Mouse (Mus musculus): ENCODE results near the gene Ankrd44.

DNA sequence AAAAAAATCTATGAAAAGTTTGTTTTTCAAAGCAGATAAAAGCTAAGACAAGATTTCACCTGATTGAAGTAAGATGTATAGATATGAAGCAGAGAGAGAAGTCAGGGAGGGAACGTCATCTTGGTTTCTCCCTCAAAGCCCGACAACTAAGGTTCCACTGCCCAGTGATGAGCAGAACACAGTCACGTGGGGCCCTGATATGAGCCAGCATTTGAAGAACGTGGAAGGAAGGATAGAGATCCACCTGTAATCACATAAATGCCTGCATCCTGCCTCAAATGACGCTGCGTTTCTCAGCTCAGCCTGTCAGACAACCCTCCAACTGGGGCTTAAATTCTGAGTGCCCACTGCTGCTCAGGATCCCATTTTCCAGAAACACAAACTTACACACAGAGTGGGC, 52.1 kb downstream of the Ankrd44 start:
- TF ChIP-seq CTCF (IDR thresholded peaks at IDR 0.05; ENCODE audit: extremely low read depth, insufficient read length, insufficient replicate concordance, low read depth, low read length): no peak
- TF ChIP-seq POLR2A (IDR thresholded peaks at IDR 0.05; ENCODE audit: low read depth, low read length): no peak

Data from small intestine, adult 2 months (tissue).